In the genomic region with DNA sequence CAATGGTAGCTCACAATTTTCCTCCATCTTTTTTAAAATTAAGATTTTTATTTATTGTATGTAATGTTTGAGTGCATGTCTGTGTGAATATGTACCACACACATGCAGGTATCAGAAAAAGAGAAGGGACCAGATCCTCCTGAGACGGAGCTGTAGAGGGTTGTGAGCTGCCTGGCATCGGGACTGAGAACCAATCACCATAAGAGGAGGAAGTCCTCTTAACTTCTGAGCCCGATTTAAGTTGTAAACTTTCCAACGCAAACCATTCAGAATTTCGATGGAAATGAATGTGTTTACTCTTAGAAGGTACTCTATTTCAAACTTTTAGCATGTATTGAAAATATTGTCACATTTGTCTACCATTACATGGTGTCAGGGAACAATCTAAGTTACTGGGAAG, we compare ENCODE assay signal across 18 mouse cellular contexts.
A peak's percentile ranks its signal among the peaks of the same experiment; 100 is the strongest.
DNase-seq lines count a peak whose midpoint lies in the region; ATAC-seq and TF ChIP-seq lines count a peak whose summit lies in the region.
"Had no signal": no experiment of that assay in that cellular context is flagged by ENCODE, and none has a peak within 500 bp of the region (broad histone marks: within the 10 kb centered on the region; RNA-seq: fewer than 3 reads in every experiment).

No protein-coding gene starts in this region.

- no peaks in the 10 kb centered on the region for H3K27me3 ChIP-seq in liver, embryonic 16.5 days (ENCODE audit: control insufficient read depth, insufficient read depth, low read depth, low read length)
- no peaks in the 10 kb centered on the region for H3K27me3 ChIP-seq in liver, embryonic 11.5 days (replicated peaks; ENCODE audit: control insufficient read depth, insufficient read depth, low read length)
- no peaks in the 10 kb centered on the region for H3K27me3 ChIP-seq in liver, postnatal 0 days (ENCODE audit: insufficient read depth, low read length)
- H3K27me3 ChIP-seq: forebrain, embryonic 12.5 days; heart, embryonic 15.5 days; midbrain, embryonic 12.5 days had no signal

- DNase-seq in liver, embryonic 11.5 days (ENCODE audit: low spot score), result no peak
- no peak for DNase-seq in liver, postnatal 0 days
- DNase-seq in frontal cortex, adult 2 months (ENCODE audit: extremely low spot score in 1 of 2, low spot score in 1 of 2), result no peak
- DNase-seq in urinary bladder, postnatal 36 days (ENCODE audit: low spot score in 2 of 2), result no peak
- no peak for DNase-seq in adrenal gland, adult (ENCODE audit: inconsistent age in 2 of 2, low spot score in 1 of 2)
- DNase-seq: adrenal gland, adult 8-10 months; cerebellum, adult 11 months; cerebellum, postnatal 25 days; left cerebral cortex, postnatal 4 days; lung, postnatal 14 days; right cerebral cortex, postnatal 25 days; thymus, postnatal 4 days had no signal

- H3K4me2 ChIP-seq in liver, embryonic 16.5 days (ENCODE audit: low read depth, low read length), result peak overlapping the region; percentile 42
- no peak overlapping the region for H3K4me2 ChIP-seq in liver, embryonic 11.5 days
- H3K4me2 ChIP-seq in liver, postnatal 0 days (ENCODE audit: low read depth, low read length), result peak overlapping the region; percentile 55
- H3K4me2 ChIP-seq: forebrain, embryonic 12.5 days; heart, embryonic 15.5 days; midbrain, embryonic 12.5 days had no signal

- no peaks in the 10 kb centered on the region for H3K9me3 ChIP-seq in liver, embryonic 16.5 days (replicated peaks; ENCODE audit: control insufficient read depth, low read length)
- H3K9me3 ChIP-seq in liver, embryonic 11.5 days (ENCODE audit: control insufficient read depth, low read length), result no peaks in the 10 kb centered on the region
- H3K9me3 ChIP-seq in liver, postnatal 0 days (ENCODE audit: low read length), result no peaks in the 10 kb centered on the region
- H3K9me3 ChIP-seq: forebrain, embryonic 12.5 days; heart, embryonic 15.5 days; midbrain, embryonic 12.5 days had no signal

- no peaks in the 10 kb centered on the region for H3K36me3 ChIP-seq in liver, embryonic 16.5 days (ENCODE audit: control insufficient read depth, insufficient read depth)
- H3K36me3 ChIP-seq in liver, embryonic 11.5 days (ENCODE audit: control insufficient read depth, insufficient read depth, low read length), result no peaks in the 10 kb centered on the region
- H3K36me3 ChIP-seq in liver, postnatal 0 days (replicated peaks; ENCODE audit: insufficient read depth, low read length), result no peaks in the 10 kb centered on the region
- H3K36me3 ChIP-seq: forebrain, embryonic 12.5 days; heart, embryonic 15.5 days; midbrain, embryonic 12.5 days had no signal

- TF ChIP-seq EP300 in liver, postnatal 0 days (IDR thresholded peaks at IDR 0.05; ENCODE audit: low read depth), result no peak

- H3K9ac ChIP-seq in liver, embryonic 16.5 days (ENCODE audit: low read depth, low read length), result no peak overlapping the region
- H3K9ac ChIP-seq in liver, embryonic 11.5 days (ENCODE audit: low read depth, low read length), result no peak overlapping the region
- H3K9ac ChIP-seq in liver, postnatal 0 days (replicated peaks), result no peak overlapping the region
- H3K9ac ChIP-seq: forebrain, embryonic 12.5 days; heart, embryonic 15.5 days; liver, embryonic 14.5 days; midbrain, embryonic 12.5 days had no signal

- WGBS in liver, embryonic 16.5 days (ENCODE audit: insufficient replicate concordance), result 66% methylated on average over 5 of the region's 5 CpGs
- WGBS in liver, embryonic 11.5 days, result 95% methylated on average over 5 of the region's 5 CpGs
- WGBS in liver, postnatal 0 days (ENCODE audit: insufficient replicate concordance), result 79% methylated on average over 5 of the region's 5 CpGs

- TF ChIP-seq CTCF in liver, postnatal 0 days (IDR thresholded peaks at IDR 0.05; ENCODE audit: low read depth), result no peak

- H3K4me3 ChIP-seq in liver, embryonic 16.5 days (ENCODE audit: low read depth, low read length), result no peak overlapping the region
- no peak overlapping the region for H3K4me3 ChIP-seq in liver, embryonic 11.5 days (ENCODE audit: low read depth, low read length)
- H3K4me3 ChIP-seq in liver, postnatal 0 days (ENCODE audit: low read depth, low read length), result no peak overlapping the region
- H3K4me3 ChIP-seq: forebrain, embryonic 12.5 days; heart, embryonic 15.5 days; midbrain, embryonic 12.5 days had no signal

- H3K4me1 ChIP-seq in liver, embryonic 16.5 days (ENCODE audit: control insufficient read depth, low read depth, low read length), result no peaks in the 10 kb centered on the region
- H3K4me1 ChIP-seq in liver, embryonic 11.5 days (replicated peaks; ENCODE audit: control insufficient read depth, insufficient read depth, low read length), result no peaks in the 10 kb centered on the region
- peaks cover 3% of the 10 kb centered on the region; the same call in 1 of the 2 replicates for H3K4me1 ChIP-seq in liver, postnatal 0 days (ENCODE audit: insufficient read depth)
- H3K4me1 ChIP-seq: forebrain, embryonic 12.5 days; midbrain, embryonic 12.5 days had no signal

- peak overlapping the region; percentile 59 for H3K27ac ChIP-seq in liver, embryonic 16.5 days (ENCODE audit: low read length)
- H3K27ac ChIP-seq in liver, embryonic 11.5 days (ENCODE audit: low read depth, low read length), result no peak overlapping the region
- peak overlapping the region; percentile 60; the same call in 1 of the 2 replicates for H3K27ac ChIP-seq in liver, postnatal 0 days (ENCODE audit: low read depth)
- H3K27ac ChIP-seq: forebrain, embryonic 12.5 days; heart, embryonic 15.5 days; liver, embryonic 14.5 days; midbrain, embryonic 12.5 days had no signal

- no peak for ATAC-seq in liver, embryonic 16.5 days (ENCODE audit: low read depth)
- no peak for ATAC-seq in liver, embryonic 11.5 days (replicated peaks; ENCODE audit: low FRiP score)
- ATAC-seq in hematopoietic stem cell, adult 5-6 weeks (replicated peaks in 1 of 2; ENCODE audit: insufficient read depth in 1 of 2, low FRiP score in 2 of 2, low TSS enrichment in 1 of 2, low read depth in 1 of 2, poor library complexity in 2 of 2, severe bottlenecking in 2 of 2), result peak; percentile 54 to 61; a peak in 2 of 4 replicates
- ATAC-seq in liver, postnatal 0 days, result no peak

Comparison
In these comparisons a context has a peak if more than half of its experiments do, and no peak if none do; other contexts are left out.
1. ATAC-seq: peak in hematopoietic stem cell, adult 5-6 weeks (2 of 2); none in liver, embryonic 16.5 days (single experiment), liver, embryonic 11.5 days (single experiment) and liver, postnatal 0 days (single experiment).